Mouse (Mus musculus) ES-Bruce4 (cell line): ENCODE data around the gene Ino80d.

Experiments
- CTCF ChIP-seq: IDR thresholded peaks from one replicate; pipeline ENCODE4 v1.8.1; 2011; ENCODE audit warnings: low read depth, low read length
- EP300 ChIP-seq: IDR thresholded peaks from 2 replicates; pipeline ENCODE4 v1.6.1; 2011; ENCODE audit warnings: low read depth, low read length; ENCODE audit not compliant: insufficient read depth
- POLR2A ChIP-seq: IDR thresholded peaks from one replicate; pipeline ENCODE4 v1.8.1; 2011; ENCODE audit warnings: low read length; ENCODE audit not compliant: insufficient read depth

DNA sequence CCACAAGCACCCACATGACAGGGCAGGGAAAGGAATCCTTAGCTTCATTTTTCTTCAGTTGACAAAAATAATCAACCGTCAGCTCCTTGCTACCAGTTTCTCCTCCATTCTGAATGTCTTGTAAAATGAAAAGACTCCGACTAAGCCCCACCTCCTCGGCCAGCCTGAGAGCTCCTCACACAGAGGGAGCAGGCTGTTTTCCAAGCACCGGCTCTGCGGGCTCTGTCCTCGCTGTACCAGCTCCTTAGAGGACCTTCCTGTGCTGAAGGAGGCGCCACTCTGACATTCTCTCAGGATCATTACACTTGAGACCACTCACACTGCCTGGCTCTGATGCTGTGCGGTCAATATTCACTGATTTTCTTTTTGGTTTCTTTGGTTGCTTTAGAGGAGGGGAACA lies 14.3 kb downstream of the Ino80d start:
- TF ChIP-seq EP300: no peak
- TF ChIP-seq POLR2A: no peak
- no peak for TF ChIP-seq CTCF
